Mouse (Mus musculus) brain, embryonic 14.5 days (tissue): ENCODE measurements around the gene Tmem143.

Experiments used
- CTCF ChIP-seq: fragments of 200-500 bp; IDR thresholded peaks from 2 replicates; pipeline ENCODE4 v1.5.1; 2012; ENCODE audit warnings: inconsistent platforms, mild to moderate bottlenecking, moderate library complexity, borderline replicate concordance; ENCODE audit not compliant: insufficient read depth, insufficient read length; ENCODE audit errors: extremely low read depth
- POLR2A ChIP-seq: fragments of 200-500 bp; IDR thresholded peaks from 2 replicates; pipeline ENCODE4 v1.6.1; 2012; ENCODE audit warnings: mild to moderate bottlenecking, inconsistent platforms, borderline replicate concordance; ENCODE audit not compliant: poor library complexity, insufficient read depth, insufficient read length, severe bottlenecking; ENCODE audit errors: extremely low read depth

DNA sequence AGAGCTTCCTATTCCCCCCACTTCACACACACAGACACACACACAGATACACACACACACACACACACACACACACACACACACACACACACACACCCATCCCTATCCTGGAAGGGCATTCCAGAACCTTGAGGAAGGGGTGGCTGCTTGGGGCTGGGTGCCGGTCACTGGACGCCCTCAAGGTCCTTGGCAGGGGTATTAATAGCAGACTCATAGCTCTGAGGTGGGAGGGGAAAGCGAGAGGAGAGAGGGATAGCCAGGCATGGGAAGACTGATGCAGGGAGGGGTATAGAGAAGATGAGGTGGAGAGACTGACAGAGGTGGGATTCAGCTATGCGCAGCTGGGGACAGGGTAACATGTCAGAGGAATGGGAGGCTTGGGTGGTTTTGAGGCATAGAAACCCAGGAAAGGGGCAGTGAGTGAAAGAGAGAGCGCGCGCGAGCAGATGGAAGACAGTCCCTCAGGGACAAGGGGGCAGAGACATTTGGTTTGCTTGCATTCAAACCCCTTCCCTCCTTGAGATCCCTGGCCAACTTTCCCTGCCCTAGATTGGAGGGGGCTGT is 27.6 kb upstream of the Tmem143 start:
- TF ChIP-seq POLR2A (no peak), CTCF (no peak)
